Mouse (Mus musculus): ENCODE results near the gene Spg20.

Spg20 gene

GRCm38 (mm10) chr3:55152673-55153334, 40.9 kb downstream of the Spg20 start:
- DNase-seq, result no peak

- no peak for DNase-seq
These were observed 42.3 kb downstream of the Spg20 start for GRCm38 (mm10) chr3:55154163-55154562.

GRCm38 (mm10) chr3:55157413-55157812, 45.5 kb downstream of the Spg20 start:
- no peak for DNase-seq

GRCm38 (mm10) chr3:55161144-55161543, 49.2 kb downstream of the Spg20 start:
- no peak for DNase-seq

- no peak for DNase-seq
These were observed 51.6 kb downstream of the Spg20 start for GRCm38 (mm10) chr3:55163510-55163909.

GRCm38 (mm10) chr3:55172478-55172877, 60.6 kb downstream of the Spg20 start:
- DNase-seq, result no peak

- no peak for DNase-seq
These were observed 65.4 kb downstream of the Spg20 start for GRCm38 (mm10) chr3:55177271-55177670.

- DNase-seq, result no peak
These were observed 69.9 kb downstream of the Spg20 start, which contains the start of gene Sohlh2 for GRCm38 (mm10) chr3:55181766-55182165. Gene Sohlh2 (plus strand): TSS chr3:55182028.
